Mouse (Mus musculus): ENCODE measurements around the gene Entpd5. TPM values are rescaled to one million over a fixed set of nuclear protein-coding genes. Genes with fewer than 3 reads are reported as not detected.

The Entpd5 gene
- polyA plus RNA-seq, 1 experiment from 2014 or later, result 12.0 TPM

- DNase-seq (ENCODE audit: low spot score) (no peak), ATAC-seq (ENCODE audit: low FRiP score) (no peak)
- H3K36me3 ChIP-seq (ENCODE audit: control insufficient read depth, insufficient read depth, low read length), result peaks cover 6% of the 10 kb centered on the region; the same call in 1 of the 2 replicates
- no peaks in the 10 kb centered on the region for H3K27me3 ChIP-seq (ENCODE audit: control insufficient read depth, insufficient read depth, low read length)
- 93% methylated on average over 11 of the region's 11 CpGs for WGBS
- H3K4me2 ChIP-seq (replicated peaks; ENCODE audit: low read depth, low read length), result no peak overlapping the region
- no peaks in the 10 kb centered on the region for H3K4me1 ChIP-seq (replicated peaks; ENCODE audit: control insufficient read depth, insufficient read depth, low read length)
- no peak overlapping the region for H3K4me3 ChIP-seq (ENCODE audit: low read depth, low read length)
- H3K9ac ChIP-seq (ENCODE audit: low read depth, low read length), result no peak overlapping the region
- H3K27ac ChIP-seq (ENCODE audit: low read depth, low read length), result no peak overlapping the region
- H3K9me3 ChIP-seq (ENCODE audit: control insufficient read depth, low read length), result no peaks in the 10 kb centered on the region
Observed at GRCm38 (mm10) chr12:84336963-84337625, 71.7 kb downstream of the Entpd5 start.

GRCm38 (mm10) chr12:84327111-84327512 is 81.7 kb downstream of the Entpd5 start:
- Histone ChIP-seq H3K4me3 (ENCODE audit: low read depth, low read length) (no peak overlapping the region), H3K4me1 (replicated peaks; ENCODE audit: control insufficient read depth, insufficient read depth, low read length) (no peaks in the 10 kb centered on the region), H3K9me3 (ENCODE audit: control insufficient read depth, low read length) (no peaks in the 10 kb centered on the region), H3K27ac (ENCODE audit: low read depth, low read length) (no peak overlapping the region), H3K4me2 (replicated peaks; ENCODE audit: low read depth, low read length) (no peak overlapping the region), H3K9ac (ENCODE audit: low read depth, low read length) (no peak overlapping the region), H3K27me3 (ENCODE audit: control insufficient read depth, insufficient read depth, low read length) (no peaks in the 10 kb centered on the region), H3K36me3 (ENCODE audit: control insufficient read depth, insufficient read depth, low read length) (peaks cover 9% of the 10 kb centered on the region; the same call in 1 of the 2 replicates)
- DNase-seq (ENCODE audit: low spot score) (no peak), ATAC-seq (ENCODE audit: low FRiP score) (no peak)
- 86% methylated on average over 4 of the region's 4 CpGs for WGBS

Other genes with a start within 250 kb of the Entpd5 start
- gene Elmsan1, start 190.1 kb downstream of the Entpd5 start, polyA plus RNA-seq (2014; fragmentation: Nextera tagmentation; extraction: Ambion mirVana), result 4.2 and 6.1 TPM in 2 replicates
- gene Ptgr2, start 123.8 kb downstream of the Entpd5 start, polyA plus RNA-seq (2014; fragmentation: Nextera tagmentation; extraction: Ambion mirVana), result 16.0 and 17.9 TPM in 2 replicates
- 126 TPM in 2 replicates for gene Zfp410, start 92.2 kb downstream of the Entpd5 start, polyA plus RNA-seq (2014; fragmentation: Nextera tagmentation; extraction: Ambion mirVana)
- gene Coq6, start 47.4 kb downstream of the Entpd5 start, polyA plus RNA-seq (2014; fragmentation: Nextera tagmentation; extraction: Ambion mirVana), result 39.0 and 42.2 TPM in 2 replicates
- 8.7 and 11.2 TPM in 2 replicates for gene Fam161b, start 47.2 kb downstream of the Entpd5 start, polyA plus RNA-seq (2014; fragmentation: Nextera tagmentation; extraction: Ambion mirVana)
- gene Bbof1, start within 50 bp of the Entpd5 start, polyA plus RNA-seq (2014; fragmentation: Nextera tagmentation; extraction: Ambion mirVana), result 1.5 and 2.4 TPM in 2 replicates
- 30.2 and 33.9 TPM in 2 replicates for gene Rnf113a2, start 8.2 kb upstream of the Entpd5 start, polyA plus RNA-seq (2014; fragmentation: Nextera tagmentation; extraction: Ambion mirVana)
- 25.4 and 25.9 TPM in 2 replicates for gene Aldh6a1, start 42.0 kb upstream of the Entpd5 start, polyA plus RNA-seq (2014; fragmentation: Nextera tagmentation; extraction: Ambion mirVana)
- gene Lin52, start 42.4 kb upstream of the Entpd5 start, polyA plus RNA-seq (2014; fragmentation: Nextera tagmentation; extraction: Ambion mirVana), result 32.8 and 35.9 TPM in 2 replicates
- 5.6 and 10.1 TPM in 2 replicates for gene Vsx2, start 160.7 kb upstream of the Entpd5 start, polyA plus RNA-seq (2014; fragmentation: Nextera tagmentation; extraction: Ambion mirVana)
- gene Abcd4, start 208.4 kb upstream of the Entpd5 start, polyA plus RNA-seq (2014; fragmentation: Nextera tagmentation; extraction: Ambion mirVana), result 6.4 and 7.9 TPM in 2 replicates
- not detected in 2 replicates for gene Vrtn, start 232.0 kb upstream of the Entpd5 start, polyA plus RNA-seq (2014; fragmentation: Nextera tagmentation; extraction: Ambion mirVana)